Mouse (Mus musculus): ENCODE measurements around the gene Cmpk1. TPM values are rescaled to one million over a fixed set of nuclear protein-coding genes. Genes with fewer than 3 reads are reported as not detected.

The Cmpk1 gene
- 60.9 and 62.9 TPM in 2 replicates for polyA plus RNA-seq (2015; fragmentation: Nextera tagmentation; extraction: Ambion mirVana)

DNA sequence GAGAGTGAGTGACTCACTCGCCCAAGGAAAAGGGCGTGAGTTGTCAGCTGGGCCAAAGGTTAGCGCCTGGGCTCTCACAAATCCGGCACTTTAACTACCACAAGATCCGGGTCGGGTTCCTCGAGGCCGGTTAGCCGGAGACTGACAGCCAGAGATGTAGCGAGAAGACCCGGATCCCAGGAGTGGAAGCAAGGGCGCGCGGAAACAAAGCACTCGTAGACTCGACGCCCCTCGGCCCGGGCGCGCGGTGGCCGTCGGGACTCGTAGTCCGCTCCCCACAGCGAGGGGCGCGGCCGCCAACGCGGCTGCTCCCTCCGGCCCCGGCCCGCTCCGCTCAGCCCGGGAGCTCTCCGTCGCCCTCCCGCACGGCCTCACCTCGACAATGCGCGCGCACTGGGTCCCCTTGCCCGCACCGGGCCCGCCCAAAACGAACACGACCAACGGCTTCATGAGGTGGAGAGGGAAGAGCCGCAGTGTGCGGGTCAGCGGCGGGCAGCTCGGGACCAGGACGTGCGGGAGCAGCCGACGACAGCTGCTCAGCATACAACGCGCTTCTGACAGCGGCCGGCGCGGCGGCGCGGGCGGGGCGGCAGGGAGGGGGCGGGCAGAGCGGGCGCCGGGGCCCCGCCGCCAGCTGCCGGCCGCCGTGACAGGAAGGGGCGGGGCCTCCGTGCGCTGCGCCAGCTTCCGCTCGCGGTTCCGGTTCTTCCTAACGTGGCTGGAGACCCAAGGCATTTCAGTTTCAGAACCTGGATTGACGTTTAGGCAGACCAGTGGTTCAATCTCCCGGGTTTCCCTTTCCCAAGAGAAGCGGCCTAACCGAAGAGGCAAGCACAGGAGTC lies at the start of gene Cmpk1:
TSS of gene Cmpk1 (minus strand) at position 651 of the 842 bp plus-strand sequence.
- peak within 1 kb of the TSS; percentile 60 for H3K4me2 ChIP-seq
- peak within 1 kb of the TSS; percentile 95 for H3K9ac ChIP-seq
- no peaks in the 10 kb centered on the region for H3K36me3 ChIP-seq
- WGBS: under 1% methylated on average over 84 of the region's 93 CpGs
- peak; percentile 95 for ATAC-seq (replicated peaks; ENCODE audit: insufficient number of reproducible peaks, insufficient read depth, low FRiP score, low read depth)
- no peaks in the 10 kb centered on the region for H3K27me3 ChIP-seq
- no peaks in the 10 kb centered on the region for H3K9me3 ChIP-seq (replicated peaks)
- peak within 1 kb of the TSS; percentile 91 for H3K4me3 ChIP-seq
- H3K4me1 ChIP-seq (replicated peaks): peaks cover 5% of the 10 kb centered on the region
- H3K27ac ChIP-seq: peak within 1 kb of the TSS; percentile 100

DNA sequence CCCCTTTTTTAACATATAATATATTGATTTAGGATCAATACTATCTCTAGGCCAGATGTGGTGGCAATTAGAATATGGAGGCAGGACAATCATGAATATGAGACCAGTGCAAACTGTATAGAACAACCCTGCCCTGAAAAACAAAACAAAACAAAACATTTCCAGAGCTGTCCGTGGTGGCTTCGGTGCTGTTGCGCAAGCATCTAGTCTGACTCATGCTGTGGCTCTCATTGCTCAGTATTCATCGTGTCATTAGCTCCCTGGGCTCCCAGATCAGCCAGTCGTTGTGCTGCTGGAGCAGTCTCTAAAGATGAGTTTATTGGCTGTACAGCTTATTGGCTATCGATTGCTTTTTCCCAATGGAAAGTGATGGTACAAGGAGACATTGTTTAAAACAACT lies 48.0 kb upstream of the Cmpk1 start:
- H3K4me1 ChIP-seq (replicated peaks): no peaks in the 10 kb centered on the region
- peaks cover 30% of the 10 kb centered on the region for H3K36me3 ChIP-seq
- H3K4me2 ChIP-seq: no peak overlapping the region
- no peak overlapping the region for H3K9ac ChIP-seq
- no peaks in the 10 kb centered on the region for H3K27me3 ChIP-seq
- H3K9me3 ChIP-seq (replicated peaks): no peaks in the 10 kb centered on the region
- no peak for ATAC-seq (replicated peaks; ENCODE audit: insufficient number of reproducible peaks, insufficient read depth, low FRiP score, low read depth)
- no peak overlapping the region for H3K4me3 ChIP-seq
- WGBS: 83% methylated on average over 6 of the region's 6 CpGs
- no peak overlapping the region for H3K27ac ChIP-seq

DNA sequence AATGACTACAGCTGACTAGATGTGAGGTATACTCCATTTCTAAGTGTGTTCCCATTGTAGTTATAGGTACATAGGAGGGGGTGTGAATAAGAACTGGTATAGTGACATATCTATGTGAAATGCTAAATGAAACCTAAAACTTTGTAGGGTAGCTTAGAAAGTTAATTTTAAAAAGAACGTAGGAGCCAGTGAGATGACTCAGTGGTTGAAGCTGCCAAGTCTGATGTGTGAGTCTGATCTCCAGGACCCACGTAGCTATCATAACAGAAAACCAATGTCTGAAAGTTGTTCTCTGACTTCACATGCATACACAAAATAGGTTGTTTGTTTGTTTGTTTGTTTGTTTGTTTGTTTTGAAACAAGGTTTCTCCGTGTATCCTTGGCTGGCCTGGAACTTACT lies 33.0 kb upstream of the Cmpk1 start:
- Histone ChIP-seq H3K27me3 (no peaks in the 10 kb centered on the region), H3K27ac (no peak overlapping the region), H3K4me2 (no peak overlapping the region), H3K9me3 (replicated peaks) (no peaks in the 10 kb centered on the region), H3K9ac (no peak overlapping the region), H3K36me3 (peaks cover 63% of the 10 kb centered on the region), H3K4me3 (no peak overlapping the region), H3K4me1 (replicated peaks) (no peaks in the 10 kb centered on the region)
- no peak for ATAC-seq (replicated peaks; ENCODE audit: insufficient number of reproducible peaks, insufficient read depth, low FRiP score, low read depth)
- WGBS: 93% methylated on average over 3 of the region's 3 CpGs

DNA sequence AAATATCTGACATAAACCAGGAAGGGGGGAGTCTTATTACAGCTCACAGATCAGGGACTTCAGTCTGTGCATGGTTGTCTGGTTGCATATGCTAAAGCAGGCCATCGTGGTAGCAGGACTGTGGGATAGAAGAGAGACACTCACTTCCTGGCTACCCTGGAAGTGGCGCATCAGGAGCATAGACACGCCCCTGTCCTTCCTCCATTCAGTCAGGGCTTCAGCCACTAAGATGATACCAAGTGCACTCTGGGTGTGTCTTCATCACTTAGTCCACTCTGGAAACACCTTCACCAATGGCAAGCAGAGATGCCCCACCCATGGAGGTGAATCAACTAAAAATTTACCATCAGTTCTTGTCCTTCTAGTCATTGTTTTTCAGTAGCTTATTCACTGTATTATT lies 27.2 kb upstream of the Cmpk1 start:
- Histone ChIP-seq H3K36me3 (peaks cover 63% of the 10 kb centered on the region), H3K4me2 (no peak overlapping the region), H3K9ac (no peak overlapping the region), H3K4me1 (replicated peaks) (no peaks in the 10 kb centered on the region), H3K9me3 (replicated peaks) (no peaks in the 10 kb centered on the region), H3K27ac (no peak overlapping the region), H3K4me3 (no peak overlapping the region), H3K27me3 (no peaks in the 10 kb centered on the region)
- no peak for ATAC-seq (replicated peaks; ENCODE audit: insufficient number of reproducible peaks, insufficient read depth, low FRiP score, low read depth)
- WGBS: 87% methylated on average over 3 of the region's 3 CpGs

DNA sequence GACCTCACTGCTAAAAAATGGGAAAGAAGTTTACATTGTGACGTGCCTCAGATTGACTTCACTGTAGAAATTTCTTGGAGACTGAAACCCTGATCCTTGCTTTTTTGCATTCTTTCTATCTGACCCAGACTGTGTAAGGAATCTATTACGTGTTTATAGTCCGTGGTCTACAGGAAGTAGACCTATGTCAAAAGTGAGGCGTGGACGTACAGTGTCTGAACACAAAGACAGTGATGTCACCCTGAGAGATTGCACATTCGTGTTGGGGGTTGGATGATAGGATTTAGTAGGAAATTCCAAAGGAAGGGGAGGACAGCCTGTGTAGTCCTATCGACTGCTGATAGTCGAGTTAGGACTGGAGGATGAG lies 13.4 kb upstream of the Cmpk1 start:
- Histone ChIP-seq H3K27ac (peak overlapping the region; percentile 81), H3K4me1 (replicated peaks) (peaks cover 13% of the 10 kb centered on the region), H3K4me3 (peak overlapping the region; percentile 79), H3K36me3 (peaks cover 19% of the 10 kb centered on the region), H3K27me3 (no peaks in the 10 kb centered on the region), H3K9me3 (replicated peaks) (no peaks in the 10 kb centered on the region), H3K9ac (peak overlapping the region; percentile 72), H3K4me2 (peak overlapping the region; percentile 75)
- ATAC-seq (replicated peaks; ENCODE audit: insufficient number of reproducible peaks, insufficient read depth, low FRiP score, low read depth): no peak
- WGBS: 0% methylated on average over 8 of the region's 8 CpGs

DNA sequence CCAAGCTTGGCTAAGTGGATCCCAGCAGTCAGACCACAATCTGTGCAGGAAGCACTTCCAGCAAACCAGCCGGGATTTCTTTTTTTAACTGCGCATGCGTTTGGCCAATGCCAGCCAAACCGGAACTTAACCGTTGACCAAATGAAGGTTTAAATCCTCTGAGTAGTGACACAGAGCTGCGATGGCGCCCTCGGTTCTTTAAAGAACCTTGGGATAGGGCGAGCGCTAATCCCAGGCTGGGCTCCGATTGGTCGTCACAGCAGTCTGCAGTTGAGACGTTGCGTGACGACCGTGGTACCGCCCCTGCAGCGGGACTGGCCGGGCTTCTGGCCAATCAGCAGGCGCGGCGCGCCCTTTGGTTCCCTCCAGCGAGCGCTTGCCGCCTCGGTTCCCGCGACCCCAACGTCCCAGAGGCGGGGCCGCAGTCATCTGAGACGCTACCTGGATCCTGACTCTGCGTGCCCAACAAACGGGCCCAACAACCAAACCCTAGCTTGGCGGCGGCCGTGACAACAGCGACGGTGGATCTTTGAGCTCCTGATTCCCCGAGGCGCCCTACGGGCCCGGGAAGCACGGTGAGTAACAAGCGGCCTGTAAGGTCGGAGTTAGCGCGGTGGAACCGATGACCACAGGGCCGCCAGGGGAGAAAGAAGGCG lies 12.9 kb upstream of the Cmpk1 start, which contains the start of gene Stil:
TSS of gene Stil (plus strand) at position 387 of the 656 bp plus-strand sequence.
- Histone ChIP-seq H3K4me3 (peak within 1 kb of the TSS; percentile 79), H3K27ac (peak within 1 kb of the TSS; percentile 95), H3K27me3 (no peaks in the 10 kb centered on the region), H3K36me3 (peaks cover 14% of the 10 kb centered on the region), H3K4me1 (replicated peaks) (peaks cover 13% of the 10 kb centered on the region), H3K4me2 (peak within 1 kb of the TSS; percentile 75), H3K9me3 (replicated peaks) (no peaks in the 10 kb centered on the region), H3K9ac (peak within 1 kb of the TSS; percentile 72)
- WGBS: under 1% methylated on average over 52 of the region's 52 CpGs
- ATAC-seq (replicated peaks; ENCODE audit: insufficient number of reproducible peaks, insufficient read depth, low FRiP score, low read depth): peak; percentile 100

DNA sequence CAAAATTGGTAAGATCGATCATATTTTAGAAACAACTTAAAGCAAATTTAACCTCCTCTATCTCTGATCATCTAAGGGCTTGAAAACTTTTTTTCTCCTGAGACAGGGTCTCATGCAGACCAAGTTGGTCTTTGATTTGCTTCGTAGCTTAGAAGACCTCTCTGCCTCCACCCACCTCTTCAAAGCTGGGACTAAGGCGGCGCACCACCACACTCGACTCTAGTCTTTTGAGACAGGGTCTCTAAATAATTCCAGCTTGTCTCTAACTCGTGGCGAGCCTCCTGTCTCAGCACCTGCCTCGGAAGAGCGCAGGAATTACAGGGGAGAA lies 12.4 kb upstream of the Cmpk1 start:
- 0 out of 2 replicates have a peak, but pooled peaks have one; percentile 2 for ATAC-seq (replicated peaks; ENCODE audit: insufficient number of reproducible peaks, insufficient read depth, low FRiP score, low read depth)
- WGBS: 7% methylated on average over 9 of the region's 9 CpGs
- Histone ChIP-seq H3K4me3 (peak overlapping the region; percentile 79), H3K4me1 (replicated peaks) (peaks cover 13% of the 10 kb centered on the region), H3K36me3 (peaks cover 11% of the 10 kb centered on the region), H3K9ac (peak overlapping the region; percentile 64), H3K27me3 (no peaks in the 10 kb centered on the region), H3K27ac (peak overlapping the region; percentile 95), H3K9me3 (replicated peaks) (no peaks in the 10 kb centered on the region), H3K4me2 (peak overlapping the region; percentile 72)

DNA sequence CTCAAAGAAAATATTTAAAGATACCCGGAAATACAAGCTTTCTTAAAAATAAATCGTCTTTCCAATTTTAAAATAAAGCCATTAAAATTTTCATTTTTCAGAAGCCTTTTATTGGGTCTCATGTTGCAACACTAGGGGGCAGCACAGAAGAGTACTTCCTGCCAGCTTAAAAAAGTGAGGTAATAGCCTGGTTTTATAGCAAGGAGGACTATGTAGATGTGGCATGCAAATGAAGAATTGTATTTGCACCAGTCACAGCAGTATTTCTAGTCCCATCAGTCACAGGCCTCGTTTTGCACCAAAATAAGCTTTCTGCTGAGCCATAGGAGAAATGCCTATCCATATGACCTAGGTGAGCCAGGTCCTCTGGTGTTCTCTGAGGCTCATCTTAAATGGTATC lies 10.0 kb upstream of the Cmpk1 start:
- no peak overlapping the region for H3K9ac ChIP-seq
- 42% methylated on average over 3 of the region's 3 CpGs for WGBS
- H3K36me3 ChIP-seq: no peaks in the 10 kb centered on the region
- H3K4me2 ChIP-seq: no peak overlapping the region
- H3K4me1 ChIP-seq (replicated peaks): peaks cover 13% of the 10 kb centered on the region
- no peak for ATAC-seq (replicated peaks; ENCODE audit: insufficient number of reproducible peaks, insufficient read depth, low FRiP score, low read depth)
- H3K27me3 ChIP-seq: no peaks in the 10 kb centered on the region
- no peak overlapping the region for H3K27ac ChIP-seq
- no peak overlapping the region for H3K4me3 ChIP-seq
- H3K9me3 ChIP-seq (replicated peaks): no peaks in the 10 kb centered on the region

DNA sequence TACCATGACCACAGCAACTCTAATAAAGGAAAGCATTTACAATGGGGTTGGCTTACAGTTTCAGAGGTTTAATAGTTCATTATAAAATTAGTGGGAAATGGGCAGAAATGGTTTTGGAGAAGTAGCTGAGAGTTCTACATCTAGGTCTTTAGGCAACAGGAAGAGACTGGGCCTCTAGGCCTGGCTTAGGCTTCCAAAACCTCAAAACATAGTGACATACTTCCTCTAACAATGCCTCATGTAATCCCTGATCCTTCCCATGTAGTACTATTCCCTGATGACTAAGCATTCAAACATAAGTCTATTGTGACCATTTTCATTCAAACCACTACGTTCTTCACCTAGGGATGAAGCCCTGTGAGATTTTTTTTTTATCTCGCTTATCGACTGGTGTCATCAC lies 7.2 kb upstream of the Cmpk1 start:
- ATAC-seq (replicated peaks; ENCODE audit: insufficient number of reproducible peaks, insufficient read depth, low FRiP score, low read depth): no peak
- WGBS: 82% methylated on average over 3 of the region's 3 CpGs

DNA sequence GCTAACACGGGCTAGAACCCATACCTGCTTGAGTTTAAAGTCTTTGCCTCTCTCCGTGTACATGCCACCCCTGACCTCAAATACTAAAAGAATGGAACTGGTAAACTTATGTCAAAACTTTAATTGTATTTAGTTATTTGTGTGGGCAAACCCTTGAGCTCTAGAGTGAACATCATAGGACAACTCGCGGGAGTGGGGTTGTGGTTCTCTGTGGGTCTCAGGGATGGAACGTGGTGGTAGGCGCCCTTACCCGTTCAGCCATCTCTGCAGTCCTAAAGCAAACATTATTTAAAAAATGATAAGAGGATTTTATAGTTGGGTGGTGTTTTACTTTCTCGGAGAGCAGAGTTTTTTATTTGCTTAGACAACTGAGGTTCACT lies 840 bp downstream of the Cmpk1 start:
- Histone ChIP-seq H3K4me3 (peak overlapping the region; percentile 91), H3K27ac (peak overlapping the region; percentile 100), H3K4me2 (peak overlapping the region; percentile 60), H3K9ac (peak overlapping the region; percentile 95), H3K36me3 (no peaks in the 10 kb centered on the region), H3K9me3 (replicated peaks) (no peaks in the 10 kb centered on the region), H3K4me1 (replicated peaks) (peaks cover 5% of the 10 kb centered on the region), H3K27me3 (no peaks in the 10 kb centered on the region)
- ATAC-seq (replicated peaks; ENCODE audit: insufficient number of reproducible peaks, insufficient read depth, low FRiP score, low read depth): 0 out of 2 replicates have a peak, but pooled peaks have one; percentile 1
- 3% methylated on average over 8 of the region's 8 CpGs for WGBS

More for the DNA sequence above, 7.2 kb upstream of the Cmpk1 start:
- H3K4me1 ChIP-seq (replicated peaks): no peaks in the 10 kb centered on the region
- no peaks in the 10 kb centered on the region for H3K9me3 ChIP-seq (replicated peaks)
- no peak overlapping the region for H3K9ac ChIP-seq
- H3K27ac ChIP-seq: no peak overlapping the region
- no peaks in the 10 kb centered on the region for H3K27me3 ChIP-seq
- H3K36me3 ChIP-seq: no peaks in the 10 kb centered on the region
- no peak overlapping the region for H3K4me2 ChIP-seq
- no peak overlapping the region for H3K4me3 ChIP-seq

DNA sequence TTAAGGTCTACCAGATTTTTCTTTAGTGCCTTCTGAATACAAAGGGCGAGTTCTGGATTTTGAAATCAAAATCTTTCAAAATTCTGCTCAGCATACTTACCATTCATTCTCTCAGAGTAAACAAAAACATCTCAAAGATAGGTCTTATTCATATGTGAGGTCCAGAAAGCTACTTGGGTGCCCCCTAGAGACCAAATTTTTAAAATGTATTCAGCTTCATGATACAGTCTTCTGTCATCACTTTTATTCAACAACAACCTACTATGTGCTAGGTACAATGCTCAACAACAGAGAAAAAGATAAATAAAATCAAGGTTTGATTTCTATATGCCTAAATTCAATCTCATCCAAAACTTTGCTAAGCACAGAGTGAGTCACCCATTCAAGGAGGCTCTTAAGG lies 4.0 kb downstream of the Cmpk1 start:
- peaks cover 5% of the 10 kb centered on the region for H3K4me1 ChIP-seq (replicated peaks)
- H3K9ac ChIP-seq: no peak overlapping the region
- H3K4me2 ChIP-seq: no peak overlapping the region
- H3K27ac ChIP-seq: no peak overlapping the region
- H3K36me3 ChIP-seq: no peaks in the 10 kb centered on the region
- no peaks in the 10 kb centered on the region for H3K27me3 ChIP-seq
- no peak for ATAC-seq (replicated peaks; ENCODE audit: insufficient number of reproducible peaks, insufficient read depth, low FRiP score, low read depth)
- H3K9me3 ChIP-seq (replicated peaks): no peaks in the 10 kb centered on the region
- WGBS: 90% methylated on average over 1 of the region's 1 CpGs
- H3K4me3 ChIP-seq: no peak overlapping the region
